8 mouse cellular contexts compared by ENCODE assay signal in the genomic region with DNA sequence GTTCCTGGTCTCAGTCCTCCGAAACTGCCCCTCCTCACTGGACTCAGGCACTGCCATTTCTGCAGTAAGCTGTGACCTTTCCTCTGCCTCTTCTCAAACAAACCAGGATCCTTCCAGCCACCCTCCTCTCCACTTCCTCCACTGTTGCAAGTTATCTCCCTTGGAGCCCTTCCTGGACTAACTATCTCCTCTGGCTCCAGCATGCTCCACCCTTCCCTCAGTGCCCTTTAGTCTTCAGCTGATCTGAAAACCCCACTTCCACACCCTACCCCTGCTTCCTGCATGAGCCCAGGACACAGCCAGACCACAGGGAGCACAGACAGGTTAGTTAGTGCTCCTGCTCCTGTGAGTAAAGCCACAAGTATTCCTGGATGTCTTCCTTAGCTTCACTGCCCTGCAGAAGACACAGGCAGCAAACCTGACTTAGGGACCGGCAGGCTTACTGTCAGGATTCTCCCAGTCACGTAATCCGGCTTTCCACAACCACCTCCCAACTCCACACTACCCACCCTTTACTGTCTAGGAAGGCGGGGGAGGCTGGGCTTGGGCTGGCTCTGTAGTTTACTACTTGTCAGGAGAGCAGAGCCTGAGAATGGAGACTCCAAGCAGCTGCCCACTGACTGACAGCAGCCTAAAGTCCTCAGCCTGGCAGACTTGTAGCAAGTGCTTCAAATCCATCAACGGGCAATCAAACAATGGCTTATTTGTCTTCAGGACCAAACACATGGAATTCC. TPM values are rescaled to one million over a fixed set of nuclear protein-coding genes. Genes with fewer than 3 reads are reported as not detected.
A peak's percentile ranks its signal among the peaks of the same experiment; 100 is the strongest.
DNase-seq lines count a peak whose midpoint lies in the region; TF ChIP-seq lines count a peak whose summit lies in the region.

No protein-coding gene starts in this region.

- no peaks in the 10 kb centered on the region for H3K9me3 ChIP-seq in ES-E14 (ENCODE audit: control insufficient read depth, insufficient read depth, low read depth, low read length)
- H3K9me3 ChIP-seq in heart, embryonic 10.5 days: no peaks in the 10 kb centered on the region

- H3K79me2 ChIP-seq in liver, adult 2 months (ENCODE audit: control insufficient read depth, insufficient read depth, low read length): peaks cover 8% of the 10 kb centered on the region; the same call in 1 of the 2 replicates

- WGBS in heart, embryonic 10.5 days: 30% methylated on average over 6 of the region's 6 CpGs
- WGBS in liver, adult 2 months: 70% methylated on average over 6 of the region's 6 CpGs

- no peak for TF ChIP-seq CTCF in gastrocnemius, adult 2 months (IDR thresholded peaks at IDR 0.05)
- no peak for TF ChIP-seq CTCF in liver, adult 2 months (IDR thresholded peaks at IDR 0.05; ENCODE audit: low read depth, low read length)

- peaks cover 4% of the 10 kb centered on the region; the same call in 1 of the 2 replicates for H3K36me3 ChIP-seq in ES-E14 (ENCODE audit: control insufficient read depth, insufficient read depth, low read length, poor library complexity, severe bottlenecking)
- H3K36me3 ChIP-seq in heart, embryonic 10.5 days: peaks cover 14% of the 10 kb centered on the region
- no peaks in the 10 kb centered on the region for H3K36me3 ChIP-seq in liver, adult 2 months (ENCODE audit: control insufficient read depth, insufficient read depth, low read length)

- H3K4me3 ChIP-seq in gastrocnemius, adult 2 months: no peak overlapping the region
- no peak overlapping the region for H3K4me3 ChIP-seq in ES-E14 (ENCODE audit: insufficient read depth in 1 of 2, low read depth in 1 of 2, low read length in 2 of 2, poor library complexity in 1 of 2, severe bottlenecking in 1 of 2)
- peak overlapping the region; percentile 45 for H3K4me3 ChIP-seq in heart, embryonic 10.5 days
- no peak overlapping the region for H3K4me3 ChIP-seq in liver, adult 2 months (ENCODE audit: insufficient read depth, low read depth, low read length)

- no peaks in the 10 kb centered on the region for H3K27me3 ChIP-seq in heart, embryonic 10.5 days (ENCODE audit: insufficient read depth, poor library complexity, severe bottlenecking)
- H3K27me3 ChIP-seq in liver, adult 2 months (ENCODE audit: control insufficient read depth, insufficient read depth, low read length): no peaks in the 10 kb centered on the region

- intact Hi-C loops in gastrocnemius, adult 2 months (cut with DNase I): no loop called here

- peaks cover 12 to 23% of the 10 kb centered on the region in 2 experiments; a peak in 3 of 4 replicates for H3K4me1 ChIP-seq in ES-E14 (ENCODE audit: control insufficient read depth in 2 of 2, insufficient read depth in 2 of 2, low read length in 2 of 2, poor library complexity in 1 of 2)
- peaks cover 76% of the 10 kb centered on the region for H3K4me1 ChIP-seq in heart, embryonic 10.5 days
- peaks cover 13% of the 10 kb centered on the region for H3K4me1 ChIP-seq in liver, adult 2 months (ENCODE audit: control insufficient read depth, insufficient read depth, low read length)

- peak overlapping the region; percentile 8; the same call in 1 of the 2 replicates for H3K9ac ChIP-seq in ES-E14 (ENCODE audit: insufficient read depth, low read depth, low read length, poor library complexity, severe bottlenecking)
- H3K9ac ChIP-seq in liver, adult 2 months (ENCODE audit: low read depth, low read length): no peak overlapping the region

- no peak for TF ChIP-seq POLR2A in liver, adult 2 months (IDR thresholded peaks at IDR 0.05; ENCODE audit: extremely low read depth, insufficient read depth, low read length)

- H3K27ac ChIP-seq in gastrocnemius, adult 2 months: peak overlapping the region; percentile 52
- no peak overlapping the region for H3K27ac ChIP-seq in ES-E14 (ENCODE audit: insufficient read depth, low read depth, low read length, poor library complexity, severe bottlenecking)
- peak overlapping the region; percentile 77 for H3K27ac ChIP-seq in heart, embryonic 10.5 days
- H3K27ac ChIP-seq in liver, adult 2 months (replicated peaks; ENCODE audit: insufficient read depth, low read depth, low read length): peak overlapping the region; percentile 1

- in situ Hi-C loops in ES-E14 (cut with MboI; ENCODE audit: low sequenced_read_pairs in 2 of 2, unreplicated experiment in 2 of 2): no loop called here

- DNase-seq in gastrocnemius, adult 2 months: no peak
- DNase-seq in gastrocnemius, postnatal 10 days: no peak
- no peak for DNase-seq in ES-E14 (ENCODE audit: low read depth, low spot score)
- peak; percentile 82 for DNase-seq in heart, embryonic 10.5 days (ENCODE audit: low spot score)
- peak; percentile 28 for DNase-seq in liver, adult 2 months (ENCODE audit: extremely low read depth, low read depth, low spot score)
- peak; percentile 37 for DNase-seq in testis, postnatal 10 days (ENCODE audit: low spot score)
- no peak for DNase-seq in adrenal gland, postnatal 36 days
- no peak for DNase-seq in B cell, adult 2 months

TF ChIP-seq in ES-E14, 5 proteins besides CTCF, POLR2A, EP300 and RAD21:
- TF ChIP-seq CHD2 (IDR thresholded peaks at IDR 0.05; ENCODE audit: low read depth, low read length) (no peak), MAFK (IDR thresholded peaks at IDR 0.05; ENCODE audit: insufficient read depth, low read depth, low read length) (no peak), ZC3H11A (IDR thresholded peaks at IDR 0.05; ENCODE audit: borderline replicate concordance, low read depth, low read length) (no peak), HCFC1 (IDR thresholded peaks at IDR 0.05; ENCODE audit: borderline replicate concordance, insufficient read depth, low read length) (no peak), ZNF384 (IDR thresholded peaks at IDR 0.05; ENCODE audit: low read depth, low read length) (no peak)
TF ChIP-seq in ES-E14: peak in this region for 0.

RNA-seq across cellular contexts. Expression of a gene that starts 4.2 kb away (rescaled TPM):
- total RNA-seq in gastrocnemius, adult 2 months (2021): 10 to 100 TPM; 38.4 to 40.9 TPM
- 100 to 1,000 TPM; 132 to 134 TPM for total RNA-seq in gastrocnemius, postnatal 10 days (2021)
- 164 and 205 TPM in 2 replicates for total RNA-seq in ES-E14 (2012; rRNA removed)
- 451 and 471 TPM in 2 replicates for polyA plus RNA-seq in heart, embryonic 10.5 days (2016; fragmentation: Nextera tagmentation; extraction: Ambion mirVana)
- total RNA-seq in liver, adult 2 months (2014; rRNA removed): 14.1 and 17.2 TPM in 2 replicates
- 25.1 and 28.4 TPM in 2 replicates for polyA plus RNA-seq in liver, adult 2 months (2012; rRNA removed)
- 100 to 1,000 TPM in 1 of 2 experiments, 10 to 100 TPM in 1; 80.5 to 106 TPM for total RNA-seq in adrenal gland, postnatal 36 days (2021)

RNA-seq across cellular contexts. Expression of a gene that starts 18.3 kb away (rescaled TPM):
- 1 to 10 TPM; 5.8 to 7.7 TPM for total RNA-seq in gastrocnemius, adult 2 months (2021)
- 10 to 100 TPM; 17.3 to 19.0 TPM for total RNA-seq in gastrocnemius, postnatal 10 days (2021)
- total RNA-seq in ES-E14 (2012; rRNA removed): 37.2 and 50.5 TPM in 2 replicates
- polyA plus RNA-seq in heart, embryonic 10.5 days (2016; fragmentation: Nextera tagmentation; extraction: Ambion mirVana): 79.3 and 95.0 TPM in 2 replicates
- total RNA-seq in liver, adult 2 months (2014; rRNA removed): 39.2 and 39.5 TPM in 2 replicates
- polyA plus RNA-seq in liver, adult 2 months (2012; rRNA removed): 29.6 and 32.6 TPM in 2 replicates
- total RNA-seq in adrenal gland, postnatal 36 days (2021): 100 to 1,000 TPM in 1 of 2 experiments, 10 to 100 TPM in 1; 98.5 to 161 TPM

RNA-seq across cellular contexts. Expression of a gene that starts 26.1 kb away (rescaled TPM):
- 100 to 1,000 TPM; 138 to 164 TPM for total RNA-seq in gastrocnemius, adult 2 months (2021)
- total RNA-seq in gastrocnemius, postnatal 10 days (2021): 100 to 1,000 TPM; 182 to 195 TPM
- total RNA-seq in ES-E14 (2012; rRNA removed): 325 and 579 TPM in 2 replicates
- 713 and 931 TPM in 2 replicates for polyA plus RNA-seq in heart, embryonic 10.5 days (2016; fragmentation: Nextera tagmentation; extraction: Ambion mirVana)
- 106 and 107 TPM in 2 replicates for total RNA-seq in liver, adult 2 months (2014; rRNA removed)
- polyA plus RNA-seq in liver, adult 2 months (2012; rRNA removed): 24.0 and 27.2 TPM in 2 replicates
- total RNA-seq in adrenal gland, postnatal 36 days (2021): 100 to 1,000 TPM; 248 to 259 TPM

RNA-seq across cellular contexts. Expression of a gene that starts 34.5 kb away (rescaled TPM):
- total RNA-seq in gastrocnemius, adult 2 months (2021): under 1 TPM; 0.95 to 0.99 TPM
- 1 to 10 TPM; 1.2 to 2.4 TPM for total RNA-seq in gastrocnemius, postnatal 10 days (2021)
- total RNA-seq in ES-E14 (2012; rRNA removed): 4.8 and 5.0 TPM in 2 replicates
- 5.4 and 7.6 TPM in 2 replicates for polyA plus RNA-seq in heart, embryonic 10.5 days (2016; fragmentation: Nextera tagmentation; extraction: Ambion mirVana)
- 1.6 and 1.7 TPM in 2 replicates for total RNA-seq in liver, adult 2 months (2014; rRNA removed)
- 3.2 and 4.0 TPM in 2 replicates for polyA plus RNA-seq in liver, adult 2 months (2012; rRNA removed)
- total RNA-seq in adrenal gland, postnatal 36 days (2021): 1 to 10 TPM; 7.3 to 8.2 TPM

RNA-seq across cellular contexts. Expression of a gene that starts 47.7 kb away (rescaled TPM):
- total RNA-seq in gastrocnemius, adult 2 months (2021): not detected
- not detected for total RNA-seq in gastrocnemius, postnatal 10 days (2021)
- total RNA-seq in ES-E14 (2012; rRNA removed): 1.1 and 1.6 TPM in 2 replicates
- 0.33 and 0.36 TPM in 2 replicates for polyA plus RNA-seq in heart, embryonic 10.5 days (2016; fragmentation: Nextera tagmentation; extraction: Ambion mirVana)
- total RNA-seq in liver, adult 2 months (2014; rRNA removed): 23.0 and 36.3 TPM in 2 replicates
- polyA plus RNA-seq in liver, adult 2 months (2012; rRNA removed): 49.1 and 101 TPM in 2 replicates
- total RNA-seq in adrenal gland, postnatal 36 days (2021): under 1 TPM in 1 of 2 experiments, not detected in 1; 0.53 TPM

Comparison
In these comparisons a context has a peak if more than half of its experiments do, and no peak if none do; other contexts are left out.
1. DNase-seq: peak in heart, embryonic 10.5 days (single experiment), liver, adult 2 months (single experiment) and testis, postnatal 10 days (single experiment); none in gastrocnemius, adult 2 months (single experiment), gastrocnemius, postnatal 10 days (single experiment), ES-E14 (single experiment), adrenal gland, postnatal 36 days (0 of 2) and B cell, adult 2 months (0 of 2).